Comparison of ENCODE assay signal across 8 mouse cellular contexts in genomic region chr3:122619931-122620284, GRCm38 (mm10). TPM values are rescaled to one million over a fixed set of nuclear protein-coding genes. Genes with fewer than 3 reads are reported as not detected.
DNase-seq lines count a peak whose midpoint lies in the region; ATAC-seq and TF ChIP-seq lines count a peak whose summit lies in the region.

No protein-coding gene starts in this region.

- H3K27me3 ChIP-seq in cerebellum, adult 2 months (ENCODE audit: control insufficient read depth, insufficient read depth, low read length) = peaks cover 4% of the 10 kb centered on the region; the same call in 1 of the 2 replicates
- no peaks in the 10 kb centered on the region for H3K27me3 ChIP-seq in intestine, embryonic 16.5 days (replicated peaks; ENCODE audit: control insufficient read depth, insufficient read depth, low read length)
- H3K27me3 ChIP-seq in midbrain, embryonic 15.5 days (replicated peaks) = no peaks in the 10 kb centered on the region

- no peak for TF ChIP-seq CTCF in cerebellum, adult 2 months (IDR thresholded peaks at IDR 0.05; ENCODE audit: borderline replicate concordance, insufficient read depth, low read depth, low read length)

- H3K27ac ChIP-seq in cerebellum, adult 2 months (ENCODE audit: insufficient read depth, low read length) = no peak overlapping the region; the same call in 1 of the 2 replicates
- peak overlapping the region; percentile 98 for H3K27ac ChIP-seq in intestine, embryonic 16.5 days (ENCODE audit: low read length)
- H3K27ac ChIP-seq in midbrain, embryonic 15.5 days = peak overlapping the region; percentile 99

- H3K36me3 ChIP-seq in intestine, embryonic 16.5 days (ENCODE audit: control insufficient read depth, insufficient read depth, low read length) = no peaks in the 10 kb centered on the region
- no peaks in the 10 kb centered on the region for H3K36me3 ChIP-seq in midbrain, embryonic 15.5 days (replicated peaks)

- no peak for TF ChIP-seq POLR2A in cerebellum, adult 2 months (IDR thresholded peaks at IDR 0.05; ENCODE audit: borderline replicate concordance, insufficient read depth, low read length)

- no peaks in the 10 kb centered on the region for H3K4me1 ChIP-seq in cerebellum, adult 2 months (ENCODE audit: control insufficient read depth, insufficient read depth, low read length)
- peaks cover 13% of the 10 kb centered on the region for H3K4me1 ChIP-seq in intestine, embryonic 16.5 days (ENCODE audit: control insufficient read depth, insufficient read depth, low read length)
- H3K4me1 ChIP-seq in midbrain, embryonic 15.5 days = peaks cover 36% of the 10 kb centered on the region

- peak overlapping the region; percentile 65 for H3K4me2 ChIP-seq in intestine, embryonic 16.5 days (ENCODE audit: low read depth, low read length)
- peak overlapping the region; percentile 57 for H3K4me2 ChIP-seq in midbrain, embryonic 15.5 days

- DNase-seq in cerebellum, adult 2 months = no peak
- DNase-seq in cerebellum, postnatal 4 days (ENCODE audit: low spot score in 2 of 2) = no peak
- peak; percentile 7 for DNase-seq in thymus, postnatal 0 days (ENCODE audit: low spot score)
- DNase-seq in thymus, postnatal 14 days = no peak
- no peak for DNase-seq in retina, embryonic 14.5 days (ENCODE audit: low spot score)

- peak; percentile 62 for ATAC-seq in intestine, embryonic 16.5 days
- ATAC-seq in midbrain, embryonic 15.5 days (replicated peaks) = peak; percentile 82
- no peak for ATAC-seq in CD4-positive, CD25-positive, alpha-beta regulatory T cell, adult 4 months

- H3K4me3 ChIP-seq in cerebellum, adult 2 months (replicated peaks; ENCODE audit: insufficient read depth, low read depth, low read length) = peak overlapping the region; percentile 52
- H3K4me3 ChIP-seq in intestine, embryonic 16.5 days (ENCODE audit: low read length) = peak overlapping the region; percentile 85
- peak overlapping the region; percentile 100 for H3K4me3 ChIP-seq in midbrain, embryonic 15.5 days

- WGBS in cerebellum, adult 2 months = 0% methylated on average over 20 of the region's 20 CpGs
- under 1% methylated on average over 20 of the region's 20 CpGs for WGBS in intestine, embryonic 16.5 days
- WGBS in midbrain, embryonic 15.5 days = under 1% methylated on average over 20 of the region's 20 CpGs

- no peaks in the 10 kb centered on the region for H3K9me3 ChIP-seq in intestine, embryonic 16.5 days (ENCODE audit: control insufficient read depth, low read length)
- H3K9me3 ChIP-seq in midbrain, embryonic 15.5 days = no peaks in the 10 kb centered on the region

- H3K9ac ChIP-seq in intestine, embryonic 16.5 days (ENCODE audit: low read depth, low read length) = peak overlapping the region; percentile 97
- H3K9ac ChIP-seq in midbrain, embryonic 15.5 days = peak overlapping the region; percentile 100

RNA-seq across cellular contexts. Expression of gene Fnbp1l, which starts 0.4 kb away (rescaled TPM):
- polyA plus RNA-seq in cerebellum, adult 2 months (2012; rRNA removed) = 16.8 and 17.6 TPM in 2 replicates
- 6.5 and 7.1 TPM in 2 replicates for polyA plus RNA-seq in thymus, postnatal 0 days (2015; fragmentation: Nextera tagmentation; extraction: Ambion mirVana)
- polyA plus RNA-seq in intestine, embryonic 16.5 days (2015; fragmentation: Nextera tagmentation; extraction: Ambion mirVana) = 26.3 and 29.6 TPM in 2 replicates
- 242 and 273 TPM in 2 replicates for polyA plus RNA-seq in midbrain, embryonic 15.5 days (2015; fragmentation: Nextera tagmentation; extraction: Ambion mirVana)
- polyA plus RNA-seq in CD4-positive, CD25-positive, alpha-beta regulatory T cell, adult 4 months (2017; shearing (Covaris generic)) = under 1 TPM; 0.09 to 0.34 TPM
